Mouse (Mus musculus): Measurements from ENCODE around the gene Cisd1. TPM values are rescaled to one million over a fixed set of nuclear protein-coding genes. Genes with fewer than 3 reads are reported as not detected.

Gene Cisd1
- 83.7 and 93.7 TPM in 2 replicates for polyA plus RNA-seq (2015; fragmentation: Nextera tagmentation; extraction: Ambion mirVana)

GRCm38 (mm10) chr10:71344579-71345143 is at the start of gene Cisd1:
Gene Cisd1, minus strand, starts transcription at chr10:71344954.

GRCm38 (mm10) chr10:71347509-71347949 is 2.8 kb upstream of the Cisd1 start, which contains the start of gene Ipmk:
Gene Ipmk, plus strand, starts transcription at chr10:71347763.

GRCm38 (mm10) chr10:71285126-71285580 is 59.6 kb downstream of the Cisd1 start, which contains the start of gene Ube2d1:
Gene Ube2d1, minus strand, starts transcription at chr10:71285262.

Other genes with a start within 250 kb of the Cisd1 start
- gene Bicc1, start 185.3 kb downstream of the Cisd1 start, polyA plus RNA-seq (2015; fragmentation: Nextera tagmentation; extraction: Ambion mirVana) = 20.9 and 28.4 TPM in 2 replicates
- gene Tfam, start 106.7 kb downstream of the Cisd1 start, polyA plus RNA-seq (2015; fragmentation: Nextera tagmentation; extraction: Ambion mirVana) = 64.4 and 72.7 TPM in 2 replicates
- gene Ube2d1, start 59.7 kb downstream of the Cisd1 start, polyA plus RNA-seq (2015; fragmentation: Nextera tagmentation; extraction: Ambion mirVana) = 39.5 and 51.0 TPM in 2 replicates
- gene Ipmk, start 2.8 kb upstream of the Cisd1 start, polyA plus RNA-seq (2015; fragmentation: Nextera tagmentation; extraction: Ambion mirVana) = 4.8 and 6.0 TPM in 2 replicates

Data from adrenal gland, postnatal 0 days (tissue).